Mouse (Mus musculus) embryonic facial prominence, embryonic 10.5 days (tissue): ENCODE measurements at regions not wholly inside any gene's neighbourhood (a gene's known extent, or its start where the extent isn't known, plus 50 kb on each side); places are given as distances from the start of the nearest gene placed in this dataset.

ENCODE experiments used
- DNase-seq: peaks from one replicate; pipeline ENCODE4 v3.0.0-alpha.2; 2017; ENCODE audit warnings: low spot score
- H3K27ac ChIP-seq: fragments of 300-500 bp; sonication (generic); replicated peaks from 2 replicates; pipeline ENCODE4 v1.5.1; 2016; ENCODE audit warnings: mild to moderate bottlenecking
- H3K27me3 ChIP-seq: fragments of 300-500 bp; sonication (generic); replicated peaks from 2 replicates; pipeline ENCODE4 v1.6.1; 2016; ENCODE audit warnings: low read depth, mild to moderate bottlenecking; ENCODE audit not compliant: poor library complexity, severe bottlenecking
- H3K36me3 ChIP-seq: fragments of 300-500 bp; sonication (generic); replicated peaks from 2 replicates; pipeline ENCODE4 v1.6.1; 2016; ENCODE audit warnings: mild to moderate bottlenecking, moderate library complexity
- H3K4me1 ChIP-seq: fragments of 300-500 bp; sonication (generic); 2 replicates; pipeline ENCODE4 v1.6.1; 2016
- H3K4me3 ChIP-seq: fragments of 300-500 bp; sonication (generic); 2 replicates; pipeline ENCODE4 v1.5.1; 2016; ENCODE audit warnings: mild to moderate bottlenecking, moderate library complexity
- H3K9me3 ChIP-seq: fragments of 300-500 bp; sonication (generic); 2 replicates; pipeline ENCODE4 v1.6.1; 2016; ENCODE audit warnings: mild to moderate bottlenecking
- WGBS: fragments of 180-500 bp; shearing (Covaris S2); methylation state at CpG from one replicate; pipeline ENCODE4 v1.1.7; 2016; 5-methylcytosine and 5-hydroxymethylcytosine counted together

DNA sequence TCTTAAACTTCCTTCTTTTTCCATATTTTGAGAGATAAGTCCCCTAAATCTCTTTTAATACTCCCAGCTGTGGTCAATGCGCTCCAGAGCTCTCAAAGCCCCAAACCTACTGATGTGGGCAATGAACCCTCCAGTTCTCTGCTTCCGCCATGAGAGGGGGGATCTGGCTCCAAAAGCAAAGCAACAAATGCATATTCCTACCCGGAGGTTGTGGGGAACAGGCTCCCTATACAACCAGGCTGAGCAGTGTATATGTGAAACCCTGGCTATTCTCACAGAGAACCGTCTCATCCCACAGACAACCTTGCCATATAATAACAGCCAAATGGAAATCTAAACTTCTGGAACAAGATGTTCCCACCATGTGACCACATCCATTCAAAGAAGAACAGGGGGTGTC is 330.4 kb downstream of the Tns1 start:
- 89% methylated on average over 4 of the region's 4 CpGs for WGBS
- no peak for DNase-seq

DNA sequence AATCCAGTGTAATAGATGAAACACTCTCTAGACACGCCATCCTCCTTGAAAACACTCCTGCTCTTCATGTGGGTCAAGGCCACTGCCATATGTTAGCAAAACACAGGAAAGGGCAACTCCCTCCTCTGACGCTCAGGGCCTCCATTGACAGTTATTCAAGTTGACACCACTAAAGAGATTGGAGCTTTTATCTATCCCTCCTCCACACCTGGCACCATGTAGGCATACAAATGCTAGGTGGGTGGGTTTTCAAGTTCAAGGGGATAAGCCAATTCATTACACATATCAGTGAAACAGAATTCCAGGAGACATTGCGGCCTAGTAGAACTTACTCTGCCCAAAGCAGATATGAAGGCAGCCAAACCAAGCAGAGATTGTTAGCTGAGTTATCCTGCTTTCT is 331.0 kb downstream of the Tns1 start:
- Histone ChIP-seq H3K36me3 (no peaks in the 10 kb centered on the region), H3K27ac (no peak overlapping the region), H3K4me3 (no peak overlapping the region), H3K4me1 (no peaks in the 10 kb centered on the region), H3K27me3 (no peaks in the 10 kb centered on the region), H3K9me3 (no peaks in the 10 kb centered on the region)
- no peak for DNase-seq
- WGBS: 80% methylated on average over 3 of the region's 3 CpGs

More for the DNA sequence above, 330.4 kb downstream of the Tns1 start:
- H3K36me3 ChIP-seq: no peaks in the 10 kb centered on the region
- H3K4me1 ChIP-seq: no peaks in the 10 kb centered on the region
- H3K27ac ChIP-seq: no peak overlapping the region
- H3K4me3 ChIP-seq: no peak overlapping the region
- no peaks in the 10 kb centered on the region for H3K9me3 ChIP-seq
- H3K27me3 ChIP-seq: no peaks in the 10 kb centered on the region

DNA sequence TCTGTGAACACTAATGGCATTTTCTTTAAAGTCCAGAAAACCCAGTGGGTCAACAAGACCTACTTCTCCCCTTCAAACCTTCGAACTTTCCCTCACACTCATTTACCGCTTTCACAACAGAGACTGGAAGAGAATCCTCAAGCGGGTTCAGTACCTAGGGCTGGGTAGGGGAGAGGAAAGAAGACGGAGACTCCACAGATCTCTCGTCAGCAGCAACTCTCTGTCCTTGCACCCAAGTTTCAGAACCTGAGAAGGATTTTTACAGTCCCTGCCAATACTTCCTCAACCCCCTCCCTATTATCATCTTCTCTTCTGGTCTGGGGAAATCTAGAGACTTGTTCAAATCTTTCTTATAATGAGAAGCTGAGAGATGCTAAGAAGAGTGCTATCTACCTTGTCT is 331.9 kb downstream of the Tns1 start:
- DNase-seq: no peak
- H3K27me3 ChIP-seq: no peaks in the 10 kb centered on the region
- no peaks in the 10 kb centered on the region for H3K36me3 ChIP-seq
- H3K4me1 ChIP-seq: peaks cover 6% of the 10 kb centered on the region
- WGBS: 97% methylated on average over 5 of the region's 5 CpGs
- no peak overlapping the region for H3K4me3 ChIP-seq
- H3K9me3 ChIP-seq: no peaks in the 10 kb centered on the region
- no peak overlapping the region for H3K27ac ChIP-seq

DNA sequence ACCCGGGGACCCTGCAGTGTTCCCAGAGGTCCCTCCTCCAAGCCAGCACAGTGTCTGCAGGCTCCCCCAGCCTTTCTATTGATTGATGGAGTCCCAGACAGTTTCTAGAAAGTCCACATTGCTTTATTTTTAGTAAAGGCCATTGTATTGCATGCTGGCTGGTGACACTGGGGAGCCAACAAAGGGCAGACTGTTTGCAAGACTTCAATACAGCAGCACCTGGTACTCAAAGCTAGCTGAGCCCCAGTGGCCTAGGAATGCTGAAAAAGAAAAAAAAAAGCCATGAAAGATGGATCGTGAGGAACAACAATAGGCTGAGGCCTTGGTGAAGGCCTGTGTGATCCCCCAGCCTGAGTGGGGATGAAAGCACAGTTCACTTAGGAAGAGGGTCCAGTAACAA is 336.6 kb downstream of the Tns1 start:
- WGBS: 32% methylated on average over 2 of the region's 2 CpGs
- Histone ChIP-seq H3K4me3 (no peak overlapping the region), H3K4me1 (peaks cover 6% of the 10 kb centered on the region), H3K36me3 (no peaks in the 10 kb centered on the region), H3K9me3 (no peaks in the 10 kb centered on the region), H3K27me3 (no peaks in the 10 kb centered on the region), H3K27ac (peak overlapping the region; percentile 72)
- DNase-seq: no peak

DNA sequence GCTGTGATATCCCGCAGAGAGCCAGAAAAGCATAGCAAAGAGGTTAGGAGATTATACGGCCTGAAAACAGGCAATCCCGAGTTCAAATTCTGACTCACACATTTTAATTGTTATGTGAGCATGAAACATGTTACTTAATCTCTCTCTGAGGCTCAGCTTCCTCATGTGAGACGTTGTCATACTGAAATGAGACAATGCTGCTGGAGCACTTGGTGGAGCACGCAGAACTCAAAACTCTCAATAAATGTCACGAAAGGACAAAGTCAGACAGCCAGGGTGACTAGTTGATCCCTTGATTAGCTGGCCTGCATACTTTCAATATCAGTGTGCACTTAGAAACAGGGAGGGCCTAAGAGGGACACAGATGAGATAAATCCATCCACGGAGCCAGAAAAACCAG is 337.0 kb downstream of the Tns1 start:
- Histone ChIP-seq H3K9me3 (no peaks in the 10 kb centered on the region), H3K36me3 (no peaks in the 10 kb centered on the region), H3K27me3 (no peaks in the 10 kb centered on the region), H3K27ac (peak overlapping the region; percentile 72), H3K4me3 (no peak overlapping the region), H3K4me1 (peaks cover 6% of the 10 kb centered on the region)
- no peak for DNase-seq
- WGBS: 78% methylated on average over 7 of the region's 7 CpGs

DNA sequence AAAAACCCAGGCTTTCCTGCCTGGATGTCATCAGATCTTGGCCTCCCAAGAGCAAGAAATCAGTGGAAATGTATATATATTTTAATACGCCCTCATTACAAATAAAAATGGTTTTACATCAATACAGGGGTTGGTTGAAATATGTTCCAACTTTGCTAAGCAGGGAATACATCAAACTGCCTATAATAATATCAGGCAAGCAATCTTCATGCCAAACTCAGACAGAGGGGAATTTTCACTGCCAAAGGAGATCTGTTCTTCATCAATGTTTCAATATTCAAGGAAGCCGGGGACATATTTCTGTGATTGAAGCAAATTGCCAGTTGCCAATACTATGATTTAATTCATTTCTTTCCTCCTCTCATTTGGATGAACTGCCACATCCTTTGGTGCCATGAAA is 340.9 kb downstream of the Tns1 start:
- Histone ChIP-seq H3K36me3 (no peaks in the 10 kb centered on the region), H3K27ac (no peak overlapping the region), H3K4me1 (peaks cover 6% of the 10 kb centered on the region), H3K27me3 (no peaks in the 10 kb centered on the region), H3K4me3 (no peak overlapping the region), H3K9me3 (no peaks in the 10 kb centered on the region)
- WGBS: 90% methylated on average over 2 of the region's 2 CpGs
- DNase-seq: no peak

DNA sequence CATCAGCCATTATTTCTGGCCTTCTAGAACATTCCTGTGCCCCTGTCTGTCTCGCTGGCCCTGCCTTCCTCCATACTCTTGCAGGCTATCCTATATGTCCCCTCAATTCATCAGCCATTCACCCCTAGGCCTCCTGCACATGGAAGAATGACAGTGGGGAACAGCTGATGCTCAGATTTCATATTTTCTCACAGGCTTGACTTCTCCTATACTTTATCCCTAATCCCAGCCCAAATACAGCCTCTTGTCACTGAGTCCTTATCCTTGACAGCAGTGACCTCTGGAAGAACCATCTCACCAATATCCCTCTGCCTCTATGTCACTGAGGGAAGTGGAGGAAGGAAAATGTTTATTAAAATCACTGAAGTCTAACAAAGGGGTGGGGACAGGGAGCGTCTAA is 341.4 kb downstream of the Tns1 start:
- Histone ChIP-seq H3K4me1 (peaks cover 6% of the 10 kb centered on the region), H3K27ac (no peak overlapping the region), H3K4me3 (no peak overlapping the region), H3K36me3 (no peaks in the 10 kb centered on the region), H3K9me3 (no peaks in the 10 kb centered on the region), H3K27me3 (no peaks in the 10 kb centered on the region)
- 90% methylated on average over 2 of the region's 2 CpGs for WGBS
- no peak for DNase-seq

DNA sequence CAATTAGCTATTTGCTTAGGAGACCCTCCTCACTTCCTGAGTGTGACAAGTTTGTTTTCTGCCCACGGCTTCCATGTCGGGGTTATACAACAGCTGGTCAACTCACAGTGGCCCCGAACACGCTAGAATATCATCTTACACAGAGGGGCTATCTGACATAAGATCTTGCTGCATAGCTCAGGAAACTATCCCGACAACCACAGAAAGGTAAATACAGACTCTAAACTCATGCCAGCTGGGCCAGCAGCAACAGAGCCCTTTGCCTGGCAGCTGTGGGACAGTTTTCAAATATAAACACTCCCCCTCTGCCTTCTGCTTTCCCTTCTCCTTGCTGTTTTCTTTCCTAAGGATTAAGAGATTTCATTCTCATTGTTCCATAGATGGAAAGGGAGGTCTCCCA is 352.5 kb downstream of the Tns1 start:
- Histone ChIP-seq H3K4me3 (no peak overlapping the region), H3K9me3 (no peaks in the 10 kb centered on the region), H3K27me3 (no peaks in the 10 kb centered on the region), H3K36me3 (no peaks in the 10 kb centered on the region), H3K4me1 (peaks cover 18% of the 10 kb centered on the region), H3K27ac (peak overlapping the region; percentile 72)
- WGBS: 32% methylated on average over 5 of the region's 5 CpGs
- DNase-seq: peak; percentile 70

DNA sequence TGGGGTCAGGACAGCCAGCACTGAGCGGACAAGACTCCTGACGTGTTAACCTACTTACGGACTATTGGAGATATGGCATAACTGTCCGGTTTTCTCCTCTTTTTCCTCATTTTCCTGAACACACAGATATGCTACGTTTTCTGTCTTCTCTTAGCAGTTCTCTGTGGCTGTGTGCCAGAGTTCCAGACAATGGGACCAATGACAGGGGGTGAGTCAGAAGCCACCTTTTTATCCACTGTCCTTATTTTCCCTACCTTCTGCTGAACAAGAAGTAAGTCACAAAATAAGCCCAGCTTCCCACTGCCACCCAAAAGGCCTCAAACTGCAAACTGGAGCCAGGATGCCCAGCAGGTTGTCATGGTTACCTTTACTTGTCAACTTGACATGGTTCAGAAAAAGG is 353.6 kb downstream of the Tns1 start:
- Histone ChIP-seq H3K27me3 (no peaks in the 10 kb centered on the region), H3K9me3 (no peaks in the 10 kb centered on the region), H3K4me1 (peaks cover 18% of the 10 kb centered on the region), H3K36me3 (no peaks in the 10 kb centered on the region), H3K4me3 (no peak overlapping the region), H3K27ac (no peak overlapping the region)
- 92% methylated on average over 5 of the region's 5 CpGs for whole genome bisulfite sequencing
- no peak for DNase-seq

DNA sequence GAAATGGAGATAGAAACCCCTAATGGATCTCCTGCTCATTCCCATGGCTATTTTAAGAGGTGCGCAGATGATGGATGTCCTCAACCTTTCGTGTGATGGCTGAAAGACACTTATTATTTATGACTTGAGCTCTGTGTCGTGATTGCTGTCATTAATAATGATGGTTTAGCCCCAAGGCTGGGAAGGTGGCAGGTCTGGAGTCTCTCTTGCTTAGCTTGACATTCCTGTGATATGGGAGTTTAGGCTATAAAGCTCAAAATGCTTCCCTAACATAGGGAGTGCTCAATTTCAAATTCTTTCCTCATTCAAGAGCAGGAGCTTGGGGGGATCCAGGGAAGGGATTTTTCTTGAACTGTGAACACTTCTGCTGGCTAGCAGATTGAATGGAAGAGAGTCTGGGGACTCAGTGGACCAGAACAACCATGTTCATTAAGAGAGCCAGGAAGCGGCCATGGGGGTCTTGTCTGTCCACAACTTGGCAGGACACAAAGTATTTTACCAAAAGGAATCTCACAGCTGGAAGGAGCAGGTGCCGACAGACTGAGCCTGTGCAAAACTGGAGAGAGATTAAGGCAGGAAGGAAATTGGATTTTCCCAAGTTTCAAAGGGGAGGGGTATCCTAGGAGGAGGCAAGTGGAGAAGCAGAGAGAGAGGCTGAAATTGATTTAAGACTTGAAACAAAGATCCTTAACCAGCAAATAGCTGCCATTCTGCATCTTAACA is 359.5 kb downstream of the Tns1 start:
- WGBS: 64% methylated on average over 5 of the region's 5 CpGs
- Histone ChIP-seq H3K36me3 (no peaks in the 10 kb centered on the region), H3K27me3 (no peaks in the 10 kb centered on the region), H3K4me3 (no peak overlapping the region), H3K9me3 (no peaks in the 10 kb centered on the region), H3K27ac (no peak overlapping the region), H3K4me1 (peaks cover 8% of the 10 kb centered on the region)
- no peak for DNase-seq

DNA sequence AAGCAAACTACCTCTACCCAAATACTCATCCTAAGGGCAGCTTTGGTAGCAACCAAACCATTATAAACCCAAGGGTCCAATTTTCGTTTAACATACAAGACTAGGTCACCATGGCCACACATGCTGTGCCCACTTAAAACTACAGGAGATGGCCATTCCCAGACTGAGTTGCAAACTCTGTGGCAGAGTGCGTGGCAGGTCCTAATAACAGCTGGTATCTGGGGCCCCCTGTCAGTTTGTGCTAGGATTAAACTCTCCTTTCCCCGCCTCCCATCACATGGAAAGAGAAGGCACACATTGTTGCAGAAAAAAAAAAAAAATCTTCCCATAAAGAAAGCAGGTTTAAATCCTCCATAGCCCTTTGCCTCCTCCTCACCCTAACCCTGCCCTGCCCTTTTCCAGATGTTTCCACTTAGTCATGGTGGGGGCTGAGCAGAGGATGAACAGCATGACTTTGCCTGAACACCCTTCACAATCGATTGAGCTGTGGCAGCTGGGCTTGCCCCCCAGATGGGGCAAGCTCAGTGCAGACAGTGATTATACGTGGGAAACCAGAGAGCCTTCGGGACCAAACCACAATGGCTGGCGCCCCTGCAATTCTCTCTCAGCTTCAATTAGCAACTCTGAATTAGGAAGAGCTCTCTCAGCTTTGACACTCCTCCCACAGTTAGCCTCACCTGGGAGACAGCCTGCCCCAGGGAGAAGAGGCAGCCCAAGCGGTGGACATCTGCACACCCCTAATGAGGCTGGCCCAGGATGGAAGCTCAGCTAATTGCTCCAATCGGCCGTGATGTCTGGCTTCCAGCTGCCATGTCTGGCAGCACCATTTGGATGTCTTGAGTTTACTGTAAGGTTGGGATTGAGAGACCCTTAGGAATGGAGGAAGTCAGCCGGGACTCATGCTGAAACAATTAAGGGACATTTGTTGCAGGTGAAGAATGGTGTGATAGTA is 365.9 kb downstream of the Tns1 start:
- no peaks in the 10 kb centered on the region for H3K9me3 ChIP-seq
- H3K27ac ChIP-seq: peak overlapping the region; percentile 70
- peak; percentile 87 for DNase-seq
- H3K4me3 ChIP-seq: no peak overlapping the region
- H3K36me3 ChIP-seq: no peaks in the 10 kb centered on the region
- H3K27me3 ChIP-seq: no peaks in the 10 kb centered on the region
- 22% methylated on average over 11 of the region's 11 CpGs for WGBS
- H3K4me1 ChIP-seq: peaks cover 40% of the 10 kb centered on the region

DNA sequence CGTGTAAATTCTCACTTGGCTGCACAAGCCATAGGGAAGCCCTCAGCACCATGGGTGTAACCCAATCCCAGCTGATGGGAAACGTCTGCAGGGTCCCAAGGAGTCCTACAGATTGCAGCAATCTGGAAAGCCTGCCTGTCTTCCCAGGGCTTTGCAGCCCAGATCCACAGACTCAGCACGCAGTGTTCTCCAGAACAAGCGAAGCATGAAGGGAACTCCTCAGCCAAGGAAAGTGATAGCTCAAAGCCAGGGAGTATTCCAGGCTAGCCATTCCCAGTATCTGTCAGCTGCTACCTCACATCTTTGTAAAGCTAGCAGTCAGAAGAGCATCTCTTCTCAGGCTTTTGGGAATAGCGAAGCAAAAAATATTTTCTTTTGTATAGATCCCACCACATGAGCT is 368.5 kb downstream of the Tns1 start:
- WGBS: 58% methylated on average over 5 of the region's 5 CpGs
- no peaks in the 10 kb centered on the region for H3K36me3 ChIP-seq
- peak overlapping the region; percentile 32; the same call in 1 of the 2 replicates for H3K27ac ChIP-seq
- H3K4me3 ChIP-seq: no peak overlapping the region
- no peak for DNase-seq
- no peaks in the 10 kb centered on the region for H3K9me3 ChIP-seq
- peaks cover 40% of the 10 kb centered on the region for H3K4me1 ChIP-seq
- H3K27me3 ChIP-seq: no peaks in the 10 kb centered on the region

DNA sequence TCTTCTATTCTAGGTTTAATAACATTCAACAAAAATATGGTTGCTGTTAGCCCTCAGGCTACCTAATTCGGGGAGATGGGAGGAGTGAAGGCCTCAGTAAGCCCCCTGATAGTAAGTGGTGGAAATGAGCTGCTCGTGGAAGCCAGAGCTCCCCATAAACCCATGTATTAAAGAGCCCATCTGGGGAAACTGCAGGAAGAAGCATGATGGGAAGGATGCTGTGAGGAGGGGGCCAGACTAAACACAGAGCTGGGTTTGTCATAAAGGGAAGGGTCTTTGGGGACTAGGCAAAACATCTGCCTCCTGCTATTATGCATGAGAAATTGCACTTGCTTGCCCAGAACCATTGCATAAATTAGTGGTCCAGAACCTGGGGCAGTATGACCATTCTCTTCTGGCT is 369.3 kb downstream of the Tns1 start:
- peaks cover 40% of the 10 kb centered on the region for H3K4me1 ChIP-seq
- no peaks in the 10 kb centered on the region for H3K36me3 ChIP-seq

More for the DNA sequence above, 369.3 kb downstream of the Tns1 start:
- Histone ChIP-seq H3K27me3 (no peaks in the 10 kb centered on the region), H3K4me3 (no peak overlapping the region), H3K27ac (no peak overlapping the region), H3K9me3 (no peaks in the 10 kb centered on the region)
- no peak for DNase-seq
- 76% methylated on average over 2 of the region's 2 CpGs for WGBS
